Mouse (Mus musculus) cerebellum, adult 2 months (tissue): ENCODE measurements around the gene Smarca4.

ENCODE experiments used
- CTCF ChIP-seq: fragments of 200-500 bp; IDR thresholded peaks from 2 replicates; pipeline ENCODE4 v1.5.1; 2011; ENCODE audit warnings: low read depth, mild to moderate bottlenecking, control low read depth, low read length, moderate library complexity, borderline replicate concordance; ENCODE audit not compliant: insufficient read depth
- POLR2A ChIP-seq: fragments of 200-500 bp; IDR thresholded peaks from 2 replicates; pipeline ENCODE4 v1.6.1; 2011; ENCODE audit warnings: low read length, control low read depth, borderline replicate concordance; ENCODE audit not compliant: insufficient read depth

DNA sequence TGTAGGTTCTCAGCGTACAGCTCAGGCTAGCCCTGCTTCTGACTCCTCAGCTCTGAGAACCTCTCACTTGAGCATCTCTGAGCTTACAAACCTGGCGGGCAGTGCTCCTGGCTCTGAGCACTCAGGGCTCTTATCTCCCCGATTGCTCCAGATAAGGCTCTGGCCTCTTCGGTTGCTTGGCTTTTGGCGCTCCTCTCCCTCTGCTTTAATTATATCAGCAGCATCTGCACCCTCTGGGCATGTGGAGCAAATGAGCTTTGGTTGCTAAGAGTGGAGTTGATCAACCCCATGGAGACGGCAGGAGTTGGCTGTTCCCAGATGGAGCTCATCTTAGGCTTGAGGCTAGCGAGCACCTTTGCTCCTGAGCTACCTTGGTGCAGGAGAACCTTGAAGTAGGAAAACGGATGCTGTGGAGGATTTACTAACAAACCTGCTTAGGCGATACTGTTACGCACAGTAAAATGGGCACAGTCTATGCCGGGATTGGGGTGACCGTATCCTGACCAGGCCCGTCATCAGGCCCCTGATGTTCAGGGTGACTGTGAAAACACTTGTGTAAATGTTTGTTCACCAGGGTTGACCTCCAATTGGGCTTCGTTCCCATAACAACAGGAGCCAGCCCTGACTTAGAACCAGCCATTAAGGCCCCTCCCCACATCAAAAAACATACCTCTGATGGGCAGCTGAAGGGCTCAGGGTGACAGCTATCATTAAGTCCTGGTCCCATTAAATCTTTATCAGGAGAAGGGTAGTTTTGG is 110.4 kb downstream of the Smarca4 start:
- TF ChIP-seq CTCF (no peak), POLR2A (no peak)
